Mouse (Mus musculus): ENCODE results near the gene Wnt11. TPM values are rescaled to one million over a fixed set of nuclear protein-coding genes. Genes with fewer than 3 reads are reported as not detected.

The Wnt11 gene
- polyA plus RNA-seq, 1 experiment from 2014 or later: 4.2 TPM

DNA sequence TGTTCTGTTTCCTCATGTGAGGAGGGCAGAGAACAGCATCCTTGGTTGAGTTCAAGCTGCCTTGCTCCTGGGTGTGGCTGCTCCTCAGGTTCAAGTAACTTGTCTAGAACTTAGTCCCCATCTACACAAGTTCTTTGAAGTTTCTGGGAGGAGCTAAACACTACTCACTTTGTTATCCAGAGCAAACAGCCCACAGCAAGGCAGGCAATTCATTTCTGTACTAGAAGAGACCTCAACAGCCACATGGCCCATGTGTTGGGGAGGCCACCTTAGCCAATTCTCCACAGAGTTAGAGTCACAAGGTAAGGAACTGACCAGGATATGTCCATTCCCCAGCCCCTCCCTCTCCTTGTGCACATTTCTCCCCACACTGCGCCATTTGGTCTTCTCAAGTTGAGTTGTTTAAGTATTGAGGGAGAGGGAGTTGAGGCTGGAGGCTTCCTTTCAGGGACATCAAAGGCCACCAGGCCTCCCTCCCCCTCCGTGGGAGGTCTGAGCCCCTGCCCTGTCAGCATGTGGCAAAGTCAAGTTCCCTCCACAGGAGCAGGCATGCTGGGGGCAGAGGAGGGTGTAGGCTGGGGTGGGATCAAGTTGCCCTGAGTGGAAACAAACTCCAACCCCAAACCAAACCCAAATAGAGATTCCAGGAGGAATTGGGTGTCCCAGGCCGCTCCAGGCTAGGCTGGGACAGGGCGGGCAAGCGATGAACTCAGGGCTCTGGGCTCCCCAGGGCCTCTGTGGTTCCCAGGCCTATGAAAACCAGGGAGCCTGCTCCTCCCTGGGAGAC lies 37.4 kb upstream of the Wnt11 start:
- DNase-seq (ENCODE audit: low spot score) (peak; percentile 41), ATAC-seq (replicated peaks; ENCODE audit: insufficient number of reproducible peaks, low FRiP score, low TSS enrichment, low read depth) (peak; percentile 68; the same call in 1 of the 2 replicates)
- H3K36me3 ChIP-seq (replicated peaks; ENCODE audit: control insufficient read depth, insufficient read depth, low read depth, low read length): no peaks in the 10 kb centered on the region
- H3K4me2 ChIP-seq (ENCODE audit: low read depth, low read length): no peak overlapping the region
- H3K4me3 ChIP-seq (ENCODE audit: low read depth, low read length): no peak overlapping the region
- H3K9me3 ChIP-seq (replicated peaks; ENCODE audit: control insufficient read depth, low read length): no peaks in the 10 kb centered on the region
- peak overlapping the region; percentile 67; the same call in 1 of the 2 replicates for H3K27ac ChIP-seq (replicated peaks; ENCODE audit: low read depth, low read length)
- 18% methylated on average over 5 of the region's 5 CpGs for WGBS
- H3K9ac ChIP-seq (replicated peaks; ENCODE audit: low read length): no peak overlapping the region
- no peaks in the 10 kb centered on the region for H3K27me3 ChIP-seq (ENCODE audit: control insufficient read depth, insufficient read depth, low read length)
- H3K4me1 ChIP-seq (ENCODE audit: control insufficient read depth, insufficient read depth, low read length): peaks cover 8% of the 10 kb centered on the region

DNA sequence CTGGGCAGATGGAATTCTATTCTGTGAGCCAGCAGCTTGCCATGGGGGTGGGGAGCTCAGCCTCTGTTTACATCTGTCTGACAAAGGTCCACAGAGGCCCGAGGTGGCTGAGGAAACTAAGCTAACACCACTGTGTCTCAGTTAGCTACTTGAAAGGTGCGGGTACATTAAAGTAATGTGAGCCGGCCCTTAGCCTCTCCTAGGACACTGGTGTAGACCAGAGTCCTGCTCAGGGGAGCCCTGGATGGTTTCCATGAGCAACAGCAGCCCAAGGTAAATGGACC lies 36.8 kb upstream of the Wnt11 start:
- ATAC-seq (replicated peaks; ENCODE audit: insufficient number of reproducible peaks, low FRiP score, low TSS enrichment, low read depth) (no peak), DNase-seq (ENCODE audit: low spot score) (no peak)
- Histone ChIP-seq H3K27ac (replicated peaks; ENCODE audit: low read depth, low read length) (peak overlapping the region; percentile 67; the same call in 1 of the 2 replicates), H3K4me1 (ENCODE audit: control insufficient read depth, insufficient read depth, low read length) (peaks cover 8% of the 10 kb centered on the region), H3K27me3 (ENCODE audit: control insufficient read depth, insufficient read depth, low read length) (no peaks in the 10 kb centered on the region), H3K9me3 (replicated peaks; ENCODE audit: control insufficient read depth, low read length) (no peaks in the 10 kb centered on the region), H3K36me3 (replicated peaks; ENCODE audit: control insufficient read depth, insufficient read depth, low read depth, low read length) (no peaks in the 10 kb centered on the region), H3K4me3 (ENCODE audit: low read depth, low read length) (no peak overlapping the region), H3K4me2 (ENCODE audit: low read depth, low read length) (no peak overlapping the region), H3K9ac (replicated peaks; ENCODE audit: low read length) (no peak overlapping the region)
- 11% methylated on average over 3 of the region's 3 CpGs for WGBS

DNA sequence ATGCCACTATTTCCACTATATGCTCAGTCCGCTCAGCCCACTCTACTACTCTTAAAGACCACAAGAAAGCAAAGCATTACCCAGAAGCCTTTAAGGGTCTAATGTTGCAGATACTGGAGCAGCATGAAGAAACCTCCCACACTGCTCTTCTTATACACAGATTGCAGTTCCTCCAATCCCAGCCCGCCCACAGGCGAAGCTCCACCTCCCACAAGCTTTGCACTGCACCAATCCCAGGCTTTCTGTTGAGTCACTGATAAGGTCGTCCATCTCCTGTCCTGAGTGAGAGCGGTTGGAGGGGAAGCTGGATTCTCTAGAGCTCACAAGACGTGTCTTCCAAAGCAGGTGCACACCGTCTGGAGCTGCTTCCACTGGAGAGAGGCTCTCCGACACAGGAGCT lies 34.5 kb upstream of the Wnt11 start:
- ATAC-seq (replicated peaks; ENCODE audit: insufficient number of reproducible peaks, low FRiP score, low TSS enrichment, low read depth) (no peak), DNase-seq (ENCODE audit: low spot score) (no peak)
- WGBS: 76% methylated on average over 8 of the region's 8 CpGs
- Histone ChIP-seq H3K27ac (replicated peaks; ENCODE audit: low read depth, low read length) (no peak overlapping the region), H3K27me3 (ENCODE audit: control insufficient read depth, insufficient read depth, low read length) (no peaks in the 10 kb centered on the region), H3K9ac (replicated peaks; ENCODE audit: low read length) (no peak overlapping the region), H3K4me2 (ENCODE audit: low read depth, low read length) (no peak overlapping the region), H3K9me3 (replicated peaks; ENCODE audit: control insufficient read depth, low read length) (no peaks in the 10 kb centered on the region), H3K4me3 (ENCODE audit: low read depth, low read length) (no peak overlapping the region), H3K4me1 (ENCODE audit: control insufficient read depth, insufficient read depth, low read length) (peaks cover 8% of the 10 kb centered on the region), H3K36me3 (replicated peaks; ENCODE audit: control insufficient read depth, insufficient read depth, low read depth, low read length) (no peaks in the 10 kb centered on the region)

DNA sequence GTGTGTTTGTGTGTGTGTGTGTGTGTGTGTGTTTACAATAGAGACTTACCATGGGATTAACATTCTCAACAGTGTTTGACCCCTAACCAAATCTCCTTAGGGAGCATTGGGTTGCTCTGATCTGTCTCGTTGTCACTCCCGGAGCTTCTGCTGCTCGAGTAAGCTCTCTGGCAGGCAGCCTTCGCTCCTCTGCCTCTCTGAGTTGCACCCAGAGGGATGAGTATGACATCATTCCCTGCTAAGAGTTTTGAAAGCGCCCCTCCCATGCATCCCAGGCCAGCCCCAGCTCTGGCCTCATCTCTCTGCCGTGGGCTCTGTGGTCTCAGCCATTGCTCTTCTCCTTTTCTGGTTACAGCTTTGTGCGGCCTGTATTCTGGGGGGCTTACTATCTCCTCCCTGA lies 33.8 kb upstream of the Wnt11 start:
- Histone ChIP-seq H3K9me3 (replicated peaks; ENCODE audit: control insufficient read depth, low read length) (no peaks in the 10 kb centered on the region), H3K9ac (replicated peaks; ENCODE audit: low read length) (no peak overlapping the region), H3K27ac (replicated peaks; ENCODE audit: low read depth, low read length) (no peak overlapping the region), H3K4me2 (ENCODE audit: low read depth, low read length) (no peak overlapping the region), H3K36me3 (replicated peaks; ENCODE audit: control insufficient read depth, insufficient read depth, low read depth, low read length) (no peaks in the 10 kb centered on the region), H3K4me3 (ENCODE audit: low read depth, low read length) (no peak overlapping the region), H3K27me3 (ENCODE audit: control insufficient read depth, insufficient read depth, low read length) (no peaks in the 10 kb centered on the region), H3K4me1 (ENCODE audit: control insufficient read depth, insufficient read depth, low read length) (peaks cover 8% of the 10 kb centered on the region)
- ATAC-seq (replicated peaks; ENCODE audit: insufficient number of reproducible peaks, low FRiP score, low TSS enrichment, low read depth) (no peak), DNase-seq (ENCODE audit: low spot score) (no peak)
- WGBS: 66% methylated on average over 7 of the region's 7 CpGs

DNA sequence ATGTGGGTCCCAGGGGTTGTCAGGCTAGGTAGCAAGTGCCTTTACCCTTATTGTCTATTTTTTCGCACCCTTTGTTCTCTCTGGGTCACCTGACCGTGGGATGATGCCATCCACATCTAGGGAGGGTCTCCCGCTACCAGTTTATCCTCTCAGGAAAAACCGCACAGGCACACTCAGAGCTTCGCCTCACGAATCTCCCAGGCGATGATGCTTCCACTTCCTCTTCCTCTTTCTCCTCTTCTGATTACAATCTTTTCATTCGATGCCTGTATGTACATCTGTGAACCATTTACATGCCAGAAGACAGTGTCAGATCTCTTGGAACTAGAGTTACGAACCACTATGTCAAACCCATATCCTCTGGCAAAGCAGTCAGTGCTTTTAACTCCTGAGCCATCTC lies 31.7 kb upstream of the Wnt11 start:
- no peak overlapping the region for H3K4me2 ChIP-seq (ENCODE audit: low read depth, low read length)
- ATAC-seq (replicated peaks; ENCODE audit: insufficient number of reproducible peaks, low FRiP score, low TSS enrichment, low read depth) (no peak), DNase-seq (ENCODE audit: low spot score) (no peak)
- H3K4me3 ChIP-seq (ENCODE audit: low read depth, low read length): no peak overlapping the region
- 0 out of 2 replicates have a peak, but pooled peaks cover 2% of the 10 kb centered on the region for H3K4me1 ChIP-seq (ENCODE audit: control insufficient read depth, insufficient read depth, low read length)
- H3K27me3 ChIP-seq (ENCODE audit: control insufficient read depth, insufficient read depth, low read length): no peaks in the 10 kb centered on the region
- H3K9me3 ChIP-seq (replicated peaks; ENCODE audit: control insufficient read depth, low read length): no peaks in the 10 kb centered on the region
- no peaks in the 10 kb centered on the region for H3K36me3 ChIP-seq (replicated peaks; ENCODE audit: control insufficient read depth, insufficient read depth, low read depth, low read length)
- no peak overlapping the region for H3K27ac ChIP-seq (replicated peaks; ENCODE audit: low read depth, low read length)
- 70% methylated on average over 9 of the region's 9 CpGs for WGBS
- no peak overlapping the region for H3K9ac ChIP-seq (replicated peaks; ENCODE audit: low read length)

DNA sequence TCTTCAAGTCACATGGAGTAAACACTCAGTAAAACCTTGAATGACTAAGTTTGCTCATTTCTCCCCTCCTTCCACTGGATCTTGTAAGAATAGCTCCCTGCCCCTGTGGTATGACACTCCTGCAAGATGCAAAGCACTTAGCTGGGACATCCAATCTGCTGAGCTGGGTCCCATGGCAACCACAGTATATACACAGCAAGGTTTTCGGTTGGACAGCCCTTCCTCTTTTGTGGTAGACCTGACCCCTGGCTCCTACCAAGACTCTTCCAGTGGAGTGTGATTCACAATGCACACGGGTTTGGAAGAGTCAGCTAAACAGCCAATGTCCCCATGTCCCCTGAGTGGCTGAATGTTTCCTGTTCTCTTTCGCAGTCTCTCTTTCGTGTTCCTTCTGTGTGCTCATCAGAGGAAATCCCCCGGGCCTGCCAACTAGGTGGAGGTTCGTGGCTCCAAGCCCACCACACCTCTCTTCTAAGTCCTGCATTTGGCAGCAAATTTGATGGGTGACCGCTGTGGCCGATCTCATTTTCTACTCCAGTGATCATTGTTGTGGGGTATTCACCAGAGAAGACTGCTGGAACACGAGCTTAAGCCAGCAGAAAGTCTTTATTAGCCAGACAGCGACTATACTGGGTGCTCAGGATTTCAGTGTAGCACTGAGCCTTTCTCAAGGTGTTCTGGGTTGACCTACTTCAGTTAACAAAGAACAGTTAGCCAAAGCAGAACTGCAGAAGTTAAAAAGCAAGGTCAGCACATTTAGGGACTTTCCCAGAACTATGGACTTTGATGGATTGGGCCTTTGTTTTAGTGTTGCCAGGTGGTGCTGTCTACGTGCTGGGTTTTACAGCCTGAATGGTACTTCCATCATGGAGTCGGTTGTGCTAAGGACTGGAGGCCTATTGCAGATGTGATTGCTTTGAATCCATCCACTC lies 29.8 kb upstream of the Wnt11 start:
- Histone ChIP-seq H3K4me2 (ENCODE audit: low read depth, low read length) (no peak overlapping the region), H3K36me3 (replicated peaks; ENCODE audit: control insufficient read depth, insufficient read depth, low read depth, low read length) (no peaks in the 10 kb centered on the region), H3K9me3 (replicated peaks; ENCODE audit: control insufficient read depth, low read length) (no peaks in the 10 kb centered on the region), H3K4me1 (ENCODE audit: control insufficient read depth, insufficient read depth, low read length) (no peaks in the 10 kb centered on the region), H3K27ac (replicated peaks; ENCODE audit: low read depth, low read length) (no peak overlapping the region), H3K27me3 (ENCODE audit: control insufficient read depth, insufficient read depth, low read length) (no peaks in the 10 kb centered on the region), H3K4me3 (ENCODE audit: low read depth, low read length) (no peak overlapping the region), H3K9ac (replicated peaks; ENCODE audit: low read length) (no peak overlapping the region)
- 78% methylated on average over 12 of the region's 12 CpGs for WGBS
- ATAC-seq (replicated peaks; ENCODE audit: insufficient number of reproducible peaks, low FRiP score, low TSS enrichment, low read depth) (no peak), DNase-seq (ENCODE audit: low spot score) (no peak)

DNA sequence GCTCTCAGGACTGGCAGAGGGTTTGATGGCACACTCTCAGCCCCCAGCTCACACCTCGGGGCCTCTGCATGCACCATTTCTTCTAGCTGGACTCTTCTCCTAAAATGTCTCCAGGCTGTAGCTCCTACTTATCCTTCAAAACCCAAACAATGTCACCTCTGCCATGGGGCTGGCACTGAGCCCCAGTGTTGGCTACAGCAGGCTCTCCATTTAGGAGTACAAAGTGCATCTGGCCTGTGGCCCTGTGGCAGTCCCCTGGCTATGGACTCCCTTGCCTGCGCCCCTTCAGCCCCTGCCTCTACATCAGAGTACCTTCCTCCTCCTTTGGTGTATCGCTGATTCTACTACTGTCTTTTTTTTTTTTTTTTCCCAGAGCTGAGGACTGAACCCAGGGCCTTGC lies 28.0 kb upstream of the Wnt11 start:
- 83% methylated on average over 3 of the region's 3 CpGs for WGBS
- H3K4me3 ChIP-seq (ENCODE audit: low read depth, low read length): no peak overlapping the region
- H3K4me2 ChIP-seq (ENCODE audit: low read depth, low read length): no peak overlapping the region
- ATAC-seq (replicated peaks; ENCODE audit: insufficient number of reproducible peaks, low FRiP score, low TSS enrichment, low read depth): no peak
- no peaks in the 10 kb centered on the region for H3K36me3 ChIP-seq (replicated peaks; ENCODE audit: control insufficient read depth, insufficient read depth, low read depth, low read length)
- H3K27me3 ChIP-seq (ENCODE audit: control insufficient read depth, insufficient read depth, low read length): no peaks in the 10 kb centered on the region
- DNase-seq (ENCODE audit: low spot score): no peak
- H3K9me3 ChIP-seq (replicated peaks; ENCODE audit: control insufficient read depth, low read length): no peaks in the 10 kb centered on the region
- H3K4me1 ChIP-seq (ENCODE audit: control insufficient read depth, insufficient read depth, low read length): no peaks in the 10 kb centered on the region; the same call in 1 of the 2 replicates
- no peak overlapping the region for H3K9ac ChIP-seq (replicated peaks; ENCODE audit: low read length)
- no peak overlapping the region for H3K27ac ChIP-seq (replicated peaks; ENCODE audit: low read depth, low read length)

DNA sequence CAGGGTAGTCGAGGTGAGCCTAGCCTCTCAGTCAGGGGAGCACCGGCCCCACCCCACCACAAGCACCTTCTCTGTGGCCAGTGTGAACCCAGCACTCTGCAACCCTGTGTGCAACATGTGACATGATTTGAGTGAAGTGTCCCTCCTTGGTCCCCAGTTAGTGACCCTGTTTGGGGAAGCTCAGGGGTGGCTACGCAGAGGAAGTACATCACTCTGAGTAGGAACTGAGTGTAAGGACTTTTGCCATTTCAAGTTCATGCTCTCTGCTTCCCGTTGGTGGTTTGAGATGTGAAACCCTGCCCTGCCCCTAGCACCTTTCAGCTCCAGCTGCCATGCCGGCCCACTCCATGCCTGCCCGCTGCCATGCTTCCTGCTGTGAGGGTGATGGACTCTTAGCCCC lies 25.5 kb upstream of the Wnt11 start:
- WGBS: 86% methylated on average over 6 of the region's 6 CpGs
- H3K9ac ChIP-seq (replicated peaks; ENCODE audit: low read length): no peak overlapping the region
- ATAC-seq (replicated peaks; ENCODE audit: insufficient number of reproducible peaks, low FRiP score, low TSS enrichment, low read depth) (no peak), DNase-seq (ENCODE audit: low spot score) (no peak)
- no peak overlapping the region for H3K4me3 ChIP-seq (ENCODE audit: low read depth, low read length)
- no peaks in the 10 kb centered on the region for H3K36me3 ChIP-seq (replicated peaks; ENCODE audit: control insufficient read depth, insufficient read depth, low read depth, low read length)
- no peak overlapping the region for H3K27ac ChIP-seq (replicated peaks; ENCODE audit: low read depth, low read length)
- no peaks in the 10 kb centered on the region for H3K27me3 ChIP-seq (ENCODE audit: control insufficient read depth, insufficient read depth, low read length)
- no peak overlapping the region for H3K4me2 ChIP-seq (ENCODE audit: low read depth, low read length)
- no peaks in the 10 kb centered on the region for H3K9me3 ChIP-seq (replicated peaks; ENCODE audit: control insufficient read depth, low read length)
- no peaks in the 10 kb centered on the region; the same call in 1 of the 2 replicates for H3K4me1 ChIP-seq (ENCODE audit: control insufficient read depth, insufficient read depth, low read length)

Data from embryonic facial prominence, embryonic 11.5 days (tissue).